Mouse (Mus musculus): ENCODE data around the gene Mrps36. TPM values are rescaled to one million over a fixed set of nuclear protein-coding genes. Genes with fewer than 3 reads are reported as not detected.

Mrps36 gene
- polyA plus RNA-seq, 1 experiment from 2014 or later = 124 TPM

Other genes with a start within 250 kb of the Mrps36 start
- 6.2 and 6.5 TPM in 2 replicates for gene Ocln, start 191.9 kb downstream of the Mrps36 start, polyA plus RNA-seq (2016; fragmentation: Nextera tagmentation; extraction: Ambion mirVana)
- 6.0 and 6.2 TPM in 2 replicates for gene Marveld2, start 127.7 kb downstream of the Mrps36 start, polyA plus RNA-seq (2016; fragmentation: Nextera tagmentation; extraction: Ambion mirVana)
- gene Ak6, start 93.7 kb downstream of the Mrps36 start, polyA plus RNA-seq (2016; fragmentation: Nextera tagmentation; extraction: Ambion mirVana) = 365 and 367 TPM in 2 replicates
- 23.4 and 23.8 TPM in 2 replicates for gene Rad17, start 93.6 kb downstream of the Mrps36 start, polyA plus RNA-seq (2016; fragmentation: Nextera tagmentation; extraction: Ambion mirVana)
- 20.0 and 23.1 TPM in 2 replicates for gene Taf9, start 93.1 kb downstream of the Mrps36 start, polyA plus RNA-seq (2016; fragmentation: Nextera tagmentation; extraction: Ambion mirVana)
- 3.9 and 4.6 TPM in 2 replicates for gene Ccdc125, start 74.9 kb downstream of the Mrps36 start, polyA plus RNA-seq (2016; fragmentation: Nextera tagmentation; extraction: Ambion mirVana)
- 114 and 119 TPM in 2 replicates for gene Cdk7, start 13.7 kb downstream of the Mrps36 start, polyA plus RNA-seq (2016; fragmentation: Nextera tagmentation; extraction: Ambion mirVana)
- gene Cenph, start 31.2 kb upstream of the Mrps36 start, polyA plus RNA-seq (2016; fragmentation: Nextera tagmentation; extraction: Ambion mirVana) = 65.7 and 68.2 TPM in 2 replicates
- gene Ccnb1, start 41.9 kb upstream of the Mrps36 start, polyA plus RNA-seq (2016; fragmentation: Nextera tagmentation; extraction: Ambion mirVana) = 411 and 420 TPM in 2 replicates
- 36.4 and 37.7 TPM in 2 replicates for gene Slc30a5, start 88.8 kb upstream of the Mrps36 start, polyA plus RNA-seq (2016; fragmentation: Nextera tagmentation; extraction: Ambion mirVana)